In genomic region chr2:31943011-31943410, GRCm38 (mm10) we compare ENCODE assay signal across 36 mouse cellular contexts. TPM values are rescaled to one million over a fixed set of nuclear protein-coding genes. Genes with fewer than 3 reads are reported as not detected.
"Had no signal": no experiment of that assay in that cellular context is flagged by ENCODE, and none has a peak within 500 bp of the region (broad histone marks: within the 10 kb centered on the region; RNA-seq: fewer than 3 reads in every experiment).

No protein-coding gene starts in this region.

- H3K36me3 ChIP-seq: heart, embryonic 10.5 days; heart, embryonic 12.5 days; heart, embryonic 13.5 days; heart, embryonic 15.5 days; hindbrain, embryonic 10.5 days; hindbrain, embryonic 12.5 days; hindbrain, embryonic 13.5 days; hindbrain, embryonic 15.5 days; intestine, embryonic 15.5 days; kidney, embryonic 15.5 days had no signal

- H3K9me3 ChIP-seq: heart, embryonic 10.5 days; heart, embryonic 12.5 days; heart, embryonic 13.5 days; heart, embryonic 15.5 days; hindbrain, embryonic 10.5 days; hindbrain, embryonic 12.5 days; hindbrain, embryonic 13.5 days; hindbrain, embryonic 15.5 days; intestine, embryonic 15.5 days; kidney, embryonic 15.5 days had no signal

- H3K27me3 ChIP-seq: heart, embryonic 13.5 days; heart, embryonic 15.5 days; hindbrain, embryonic 12.5 days; hindbrain, embryonic 15.5 days; intestine, embryonic 15.5 days had no signal

- H3K4me2 ChIP-seq: heart, embryonic 11.5 days; heart, embryonic 12.5 days; heart, embryonic 13.5 days; heart, embryonic 15.5 days; hindbrain, embryonic 12.5 days; hindbrain, embryonic 13.5 days; hindbrain, embryonic 14.5 days; hindbrain, embryonic 15.5 days; intestine, embryonic 15.5 days; kidney, embryonic 15.5 days had no signal

- H3K27ac ChIP-seq: heart, embryonic 10.5 days; heart, embryonic 13.5 days; heart, embryonic 15.5 days; hindbrain, embryonic 10.5 days; hindbrain, embryonic 12.5 days; hindbrain, embryonic 13.5 days; hindbrain, embryonic 14.5 days; hindbrain, embryonic 15.5 days; hindbrain, postnatal 0 days; intestine, embryonic 15.5 days; kidney, embryonic 15.5 days; kidney, postnatal 0 days; layer of hippocampus, adult 2 months had no signal

- H3K4me3 ChIP-seq: heart, embryonic 10.5 days; heart, embryonic 12.5 days; heart, embryonic 13.5 days; heart, embryonic 15.5 days; hindbrain, embryonic 10.5 days; hindbrain, embryonic 12.5 days; hindbrain, embryonic 13.5 days; hindbrain, embryonic 15.5 days; intestine, embryonic 15.5 days; kidney, embryonic 15.5 days; layer of hippocampus, adult 2 months had no signal

- ATAC-seq: hindbrain, embryonic 16.5 days; hindbrain, postnatal 0 days; inflammation-experienced regulatory T-cells, adult 6 months; intestine, embryonic 15.5 days; intestine, embryonic 16.5 days; intestine, postnatal 0 days had no signal

- H3K4me1 ChIP-seq: heart, embryonic 10.5 days; heart, embryonic 12.5 days; heart, embryonic 13.5 days; heart, embryonic 15.5 days; hindbrain, embryonic 12.5 days; hindbrain, embryonic 13.5 days; hindbrain, embryonic 15.5 days; intestine, embryonic 15.5 days; kidney, embryonic 15.5 days had no signal

- H3K9ac ChIP-seq: heart, embryonic 12.5 days; heart, embryonic 13.5 days; heart, embryonic 15.5 days; hindbrain, embryonic 12.5 days; hindbrain, embryonic 13.5 days; hindbrain, embryonic 14.5 days; hindbrain, embryonic 15.5 days; intestine, embryonic 15.5 days; kidney, embryonic 15.5 days had no signal

- DNase-seq: heart, postnatal 10 days; heart, postnatal 14 days; heart, postnatal 36 days; heart, postnatal 4 days; kidney, adult 11 months; kidney, adult 18-20 months; kidney, adult 2 months; kidney, adult 8-10 months; kidney, adult 9 months; kidney, postnatal 10 days; kidney, postnatal 14 days; kidney, postnatal 25 days; kidney, postnatal 36 days; kidney, postnatal 4 days; layer of hippocampus, adult 9-11 months; layer of hippocampus, postnatal 36 days had no signal

RNA-seq across cellular contexts. Expression of gene Lamc3, which starts 55.9 kb away (rescaled TPM):
- total RNA-seq: hematopoietic stem cell, adult 5-6 weeks had no signal
- polyA plus RNA-seq: inflammation-experienced regulatory T-cells, adult 6 months had no signal
